Mouse (Mus musculus): ENCODE measurements around the gene Zfyve28. TPM values are rescaled to one million over a fixed set of nuclear protein-coding genes. Genes with fewer than 3 reads are reported as not detected.

Zfyve28 gene
- total and polyA plus RNA-seq, 2 experiments from 2014 or later, result 3.0 to 10.1 TPM

DNA sequence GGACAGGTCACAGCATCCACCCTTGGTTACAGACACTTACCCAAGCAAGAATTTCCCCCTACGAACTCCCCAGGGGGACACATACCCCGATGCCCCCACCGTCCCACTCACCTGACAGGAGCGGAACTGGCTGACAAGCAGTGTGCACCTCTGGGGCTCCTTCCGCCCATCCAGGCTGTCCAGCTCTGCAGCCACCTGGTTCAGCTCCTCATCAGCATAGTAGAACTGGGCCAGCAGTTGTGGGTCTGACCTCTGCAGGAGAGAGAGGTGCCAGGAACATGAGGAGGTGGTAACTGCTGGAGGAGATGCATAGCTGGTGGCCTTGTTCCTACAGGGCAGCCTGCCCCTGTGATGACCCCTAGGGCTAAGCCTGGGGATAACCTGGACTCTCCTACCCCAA is 45.2 kb downstream of the Zfyve28 start:
- Histone ChIP-seq H3K9ac (replicated peaks; ENCODE audit: low read length) (no peak overlapping the region), H3K9me3 (ENCODE audit: low read length) (no peaks in the 10 kb centered on the region), H3K4me1 (ENCODE audit: insufficient read depth, low read length) (peaks cover 9% of the 10 kb centered on the region), H3K4me3 (ENCODE audit: low read length) (no peak overlapping the region), H3K4me2 (ENCODE audit: low read depth, low read length) (peak overlapping the region; percentile 6; the same call in 1 of the 2 replicates), H3K27ac (peak overlapping the region; percentile 42; the same call in 1 of the 2 replicates), H3K27me3 (ENCODE audit: insufficient read depth, low read length) (no peaks in the 10 kb centered on the region), H3K36me3 (ENCODE audit: insufficient read depth, low read length) (no peaks in the 10 kb centered on the region)
- TF ChIP-seq CTCF (IDR thresholded peaks at IDR 0.05; ENCODE audit: low read depth), result no peak
- ATAC-seq (peak; percentile 52), DNase-seq (ENCODE audit: low spot score) (no peak)
- 90% methylated on average over 5 of the region's 5 CpGs for WGBS

GRCm38 (mm10) chr5:34242224-34242963 is 45.9 kb downstream of the Zfyve28 start:
- 21% methylated on average over 15 of the region's 15 CpGs for WGBS
- Histone ChIP-seq H3K4me3 (ENCODE audit: low read length) (no peak overlapping the region), H3K36me3 (ENCODE audit: insufficient read depth, low read length) (no peaks in the 10 kb centered on the region), H3K27me3 (ENCODE audit: insufficient read depth, low read length) (no peaks in the 10 kb centered on the region), H3K27ac (peak overlapping the region; percentile 42; the same call in 1 of the 2 replicates), H3K9me3 (ENCODE audit: low read length) (no peaks in the 10 kb centered on the region), H3K4me2 (ENCODE audit: low read depth, low read length) (peak overlapping the region; percentile 6), H3K4me1 (ENCODE audit: insufficient read depth, low read length) (peaks cover 9% of the 10 kb centered on the region), H3K9ac (replicated peaks; ENCODE audit: low read length) (no peak overlapping the region)
- no peak for TF ChIP-seq CTCF (IDR thresholded peaks at IDR 0.05; ENCODE audit: low read depth)
- DNase-seq (ENCODE audit: low spot score) (peak; percentile 73), ATAC-seq (peak; percentile 86)

DNA sequence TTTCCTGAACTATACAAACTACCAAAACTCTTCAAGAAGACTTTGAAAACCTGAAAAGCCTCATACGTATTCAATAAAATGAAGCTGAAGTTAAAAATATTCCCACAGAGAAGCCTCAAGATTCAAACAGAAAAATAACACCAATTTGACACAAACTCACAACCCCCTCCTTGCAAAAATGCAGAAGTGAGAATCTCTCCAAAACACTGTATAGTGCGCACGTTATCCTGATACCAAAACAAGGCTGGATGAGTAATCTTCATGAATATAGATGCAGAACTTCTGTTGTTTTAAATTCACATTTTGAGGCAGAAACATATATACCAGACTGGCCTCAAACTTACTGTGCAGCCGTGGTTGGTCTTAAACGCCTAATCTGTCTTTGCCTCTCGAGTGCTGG is 49.8 kb downstream of the Zfyve28 start:
- no peaks in the 10 kb centered on the region for H3K9me3 ChIP-seq (ENCODE audit: low read length)
- peaks cover 9% of the 10 kb centered on the region for H3K4me1 ChIP-seq (ENCODE audit: insufficient read depth, low read length)
- H3K27ac ChIP-seq, result no peak overlapping the region
- no peaks in the 10 kb centered on the region for H3K27me3 ChIP-seq (ENCODE audit: insufficient read depth, low read length)
- 96% methylated on average over 6 of the region's 6 CpGs for WGBS
- no peaks in the 10 kb centered on the region for H3K36me3 ChIP-seq (ENCODE audit: insufficient read depth, low read length)
- no peak for ATAC-seq
- no peak for TF ChIP-seq CTCF (IDR thresholded peaks at IDR 0.05; ENCODE audit: low read depth)
- no peak overlapping the region for H3K9ac ChIP-seq (replicated peaks; ENCODE audit: low read length)
- no peak for DNase-seq (ENCODE audit: low spot score)
- no peak overlapping the region for H3K4me2 ChIP-seq (ENCODE audit: low read depth, low read length)
- no peak overlapping the region for H3K4me3 ChIP-seq (ENCODE audit: low read length)

DNA sequence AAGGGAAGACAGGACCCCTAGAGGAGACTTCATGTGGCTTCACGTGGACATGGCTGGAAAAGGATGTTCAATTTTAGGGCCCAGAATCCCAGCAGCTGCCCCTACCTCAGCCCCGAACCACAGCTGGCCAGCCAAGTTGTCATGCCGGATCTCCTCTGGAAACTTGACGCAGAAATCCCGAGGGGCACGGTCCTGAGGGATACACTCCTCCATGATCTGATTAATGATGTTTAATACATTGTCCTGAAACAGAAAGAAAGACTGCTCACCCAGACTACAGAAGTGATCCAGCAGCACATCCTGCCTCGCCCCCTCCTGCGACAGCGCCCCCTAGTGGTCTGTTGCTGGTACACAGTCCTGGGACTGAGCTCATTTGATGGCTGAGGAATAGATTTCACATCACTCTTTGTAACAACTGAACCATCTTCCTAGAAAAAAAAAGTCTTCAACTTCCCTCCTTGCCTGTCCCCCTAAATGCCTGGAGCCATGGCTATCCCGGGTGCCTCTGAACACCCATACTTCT is 52.3 kb downstream of the Zfyve28 start:
- Histone ChIP-seq H3K9ac (replicated peaks; ENCODE audit: low read length) (no peak overlapping the region), H3K27me3 (ENCODE audit: insufficient read depth, low read length) (no peaks in the 10 kb centered on the region), H3K4me1 (ENCODE audit: insufficient read depth, low read length) (no peaks in the 10 kb centered on the region), H3K9me3 (ENCODE audit: low read length) (no peaks in the 10 kb centered on the region), H3K36me3 (ENCODE audit: insufficient read depth, low read length) (no peaks in the 10 kb centered on the region), H3K4me2 (ENCODE audit: low read depth, low read length) (no peak overlapping the region), H3K27ac (no peak overlapping the region), H3K4me3 (ENCODE audit: low read length) (no peak overlapping the region)
- TF ChIP-seq CTCF (IDR thresholded peaks at IDR 0.05; ENCODE audit: low read depth), result peak; percentile 78
- DNase-seq (ENCODE audit: low spot score), result no peak
- no peak for ATAC-seq
- WGBS, result 55% methylated on average over 10 of the region's 10 CpGs

DNA sequence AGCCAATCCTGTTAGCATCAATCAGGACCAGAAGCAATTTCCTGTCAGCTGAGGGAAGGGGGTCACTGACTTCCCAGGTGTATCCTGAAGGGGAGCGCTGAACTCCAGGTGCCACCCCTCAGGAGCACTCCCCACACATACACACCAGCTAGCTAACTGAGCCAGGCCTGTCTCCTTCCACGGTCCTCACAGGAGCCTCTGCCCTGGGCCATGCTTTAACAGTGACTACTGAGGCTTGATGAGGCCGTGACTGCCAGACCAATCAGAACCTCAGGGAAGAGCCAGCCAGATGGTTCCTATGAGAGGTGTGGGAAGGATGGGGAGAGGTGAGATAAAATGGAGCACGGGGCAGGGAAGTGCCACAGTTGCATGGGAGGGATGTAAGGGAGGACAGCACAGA is 53.2 kb downstream of the Zfyve28 start:
- H3K27ac ChIP-seq, result no peak overlapping the region
- no peaks in the 10 kb centered on the region for H3K4me1 ChIP-seq (ENCODE audit: insufficient read depth, low read length)
- no peak overlapping the region for H3K4me3 ChIP-seq (ENCODE audit: low read length)
- DNase-seq (ENCODE audit: low spot score) (no peak), ATAC-seq (no peak; the same call in 1 of the 2 replicates)
- TF ChIP-seq CTCF (IDR thresholded peaks at IDR 0.05; ENCODE audit: low read depth), result no peak
- no peak overlapping the region for H3K4me2 ChIP-seq (ENCODE audit: low read depth, low read length)
- no peaks in the 10 kb centered on the region for H3K36me3 ChIP-seq (ENCODE audit: insufficient read depth, low read length)
- no peaks in the 10 kb centered on the region for H3K27me3 ChIP-seq (ENCODE audit: insufficient read depth, low read length)
- H3K9ac ChIP-seq (replicated peaks; ENCODE audit: low read length), result no peak overlapping the region
- WGBS, result 72% methylated on average over 4 of the region's 4 CpGs
- no peaks in the 10 kb centered on the region for H3K9me3 ChIP-seq (ENCODE audit: low read length)

GRCm38 (mm10) chr5:34233221-34233515 is 55.1 kb downstream of the Zfyve28 start:
- no peaks in the 10 kb centered on the region for H3K36me3 ChIP-seq (ENCODE audit: insufficient read depth, low read length)
- DNase-seq (ENCODE audit: low spot score), result no peak
- no peak overlapping the region for H3K27ac ChIP-seq
- H3K9me3 ChIP-seq (ENCODE audit: low read length), result no peaks in the 10 kb centered on the region
- no peaks in the 10 kb centered on the region for H3K4me1 ChIP-seq (ENCODE audit: insufficient read depth, low read length)
- no peak overlapping the region for H3K9ac ChIP-seq (replicated peaks; ENCODE audit: low read length)
- no peak for TF ChIP-seq CTCF (IDR thresholded peaks at IDR 0.05; ENCODE audit: low read depth)
- ATAC-seq, result no peak
- H3K27me3 ChIP-seq (ENCODE audit: insufficient read depth, low read length), result no peaks in the 10 kb centered on the region
- WGBS, result 87% methylated on average over 6 of the region's 6 CpGs
- no peak overlapping the region for H3K4me2 ChIP-seq (ENCODE audit: low read depth, low read length)
- no peak overlapping the region for H3K4me3 ChIP-seq (ENCODE audit: low read length)

Measured in hindbrain, postnatal 0 days (tissue).